9 mouse cellular contexts compared by ENCODE assay signal in genomic region chr17:90087616-90088313, GRCm38 (mm10).
A peak's percentile ranks its signal among the peaks of the same experiment; 100 is the strongest.
DNase-seq lines count a peak whose midpoint lies in the region; ATAC-seq and TF ChIP-seq lines count a peak whose summit lies in the region.
"Had no signal": no experiment of that assay in that cellular context is flagged by ENCODE, and none has a peak within 500 bp of the region (broad histone marks: within the 10 kb centered on the region; RNA-seq: fewer than 3 reads in every experiment).

No protein-coding gene starts in this region.

- H3K36me3 ChIP-seq in liver, embryonic 11.5 days (ENCODE audit: control insufficient read depth, insufficient read depth, low read length), result no peaks in the 10 kb centered on the region
- no peaks in the 10 kb centered on the region for H3K36me3 ChIP-seq in liver, postnatal 0 days (replicated peaks; ENCODE audit: insufficient read depth, low read length)
- H3K36me3 ChIP-seq in forebrain, embryonic 14.5 days (ENCODE audit: control insufficient read depth, insufficient read depth, low read length), result no peaks in the 10 kb centered on the region
- no peaks in the 10 kb centered on the region for H3K36me3 ChIP-seq in intestine, embryonic 15.5 days
- no peaks in the 10 kb centered on the region for H3K36me3 ChIP-seq in neural tube, embryonic 14.5 days (ENCODE audit: control insufficient read depth, insufficient read depth, low read length)

- 62% methylated on average over 11 of the region's 11 CpGs for WGBS in liver, embryonic 11.5 days
- WGBS in liver, postnatal 0 days (ENCODE audit: insufficient replicate concordance), result 59% methylated on average over 11 of the region's 11 CpGs
- WGBS in forebrain, embryonic 14.5 days, result 50% methylated on average over 11 of the region's 11 CpGs
- WGBS in intestine, embryonic 15.5 days, result 58% methylated on average over 11 of the region's 11 CpGs
- WGBS in neural tube, embryonic 14.5 days, result 28% methylated on average over 11 of the region's 11 CpGs

- H3K9ac ChIP-seq in liver, embryonic 11.5 days (ENCODE audit: low read depth, low read length), result no peak overlapping the region
- no peak overlapping the region for H3K9ac ChIP-seq in liver, postnatal 0 days (replicated peaks)
- peak overlapping the region; percentile 61; the same call in 1 of the 2 replicates for H3K9ac ChIP-seq in forebrain, embryonic 14.5 days (ENCODE audit: low read length)
- H3K9ac ChIP-seq in intestine, embryonic 15.5 days, result no peak overlapping the region
- peak overlapping the region; percentile 37; the same call in 1 of the 2 replicates for H3K9ac ChIP-seq in neural tube, embryonic 14.5 days (replicated peaks; ENCODE audit: low read depth, low read length)

- no peak overlapping the region for H3K4me3 ChIP-seq in liver, embryonic 11.5 days (ENCODE audit: low read depth, low read length)
- no peak overlapping the region for H3K4me3 ChIP-seq in liver, postnatal 0 days (ENCODE audit: low read depth, low read length)
- H3K4me3 ChIP-seq in forebrain, embryonic 14.5 days (ENCODE audit: low read depth, low read length), result peak overlapping the region; percentile 29
- H3K4me3 ChIP-seq in intestine, embryonic 15.5 days (replicated peaks), result peak overlapping the region; percentile 30
- peak overlapping the region; percentile 34 for H3K4me3 ChIP-seq in neural tube, embryonic 14.5 days (ENCODE audit: low read depth, low read length)

- H3K4me1 ChIP-seq in liver, embryonic 11.5 days (replicated peaks; ENCODE audit: control insufficient read depth, insufficient read depth, low read length), result no peaks in the 10 kb centered on the region
- H3K4me1 ChIP-seq in liver, postnatal 0 days (ENCODE audit: insufficient read depth), result no peaks in the 10 kb centered on the region
- 0 out of 2 replicates have a peak, but pooled peaks cover 5% of the 10 kb centered on the region for H3K4me1 ChIP-seq in forebrain, embryonic 14.5 days (ENCODE audit: control insufficient read depth, insufficient read depth, low read length)
- H3K4me1 ChIP-seq in intestine, embryonic 15.5 days (replicated peaks), result 0 out of 2 replicates have a peak, but pooled peaks cover 3% of the 10 kb centered on the region
- H3K4me1 ChIP-seq in neural tube, embryonic 14.5 days (ENCODE audit: control insufficient read depth, insufficient read depth, low read length), result 0 out of 2 replicates have a peak, but pooled peaks cover 7% of the 10 kb centered on the region

- no peak for TF ChIP-seq EP300 in liver, postnatal 0 days (IDR thresholded peaks at IDR 0.05; ENCODE audit: low read depth)

- no peaks in the 10 kb centered on the region for H3K27me3 ChIP-seq in liver, embryonic 11.5 days (replicated peaks; ENCODE audit: control insufficient read depth, insufficient read depth, low read length)
- no peaks in the 10 kb centered on the region for H3K27me3 ChIP-seq in liver, postnatal 0 days (ENCODE audit: insufficient read depth, low read length)
- H3K27me3 ChIP-seq in forebrain, embryonic 14.5 days (replicated peaks; ENCODE audit: control insufficient read depth, insufficient read depth, low read length), result no peaks in the 10 kb centered on the region
- H3K27me3 ChIP-seq in intestine, embryonic 15.5 days (replicated peaks), result no peaks in the 10 kb centered on the region
- no peaks in the 10 kb centered on the region for H3K27me3 ChIP-seq in neural tube, embryonic 14.5 days (ENCODE audit: control insufficient read depth, insufficient read depth, low read length)

- no peak for DNase-seq in liver, embryonic 11.5 days (ENCODE audit: low spot score)
- DNase-seq in liver, postnatal 0 days, result no peak
- DNase-seq in forebrain, embryonic 14.5 days (ENCODE audit: low spot score), result peak; percentile 22
- DNase-seq in lung, postnatal 4 days, result no peak
- no peak for DNase-seq in thymus, postnatal 36 days
- DNase-seq: lung, adult 2 months had no signal

- no peaks in the 10 kb centered on the region for H3K9me3 ChIP-seq in liver, embryonic 11.5 days (ENCODE audit: control insufficient read depth, low read length)
- H3K9me3 ChIP-seq in liver, postnatal 0 days (ENCODE audit: low read length), result no peaks in the 10 kb centered on the region
- H3K9me3 ChIP-seq in forebrain, embryonic 14.5 days (replicated peaks; ENCODE audit: control insufficient read depth, low read length), result no peaks in the 10 kb centered on the region
- no peaks in the 10 kb centered on the region for H3K9me3 ChIP-seq in intestine, embryonic 15.5 days
- H3K9me3 ChIP-seq in neural tube, embryonic 14.5 days (ENCODE audit: control insufficient read depth, low read length), result no peaks in the 10 kb centered on the region

- no peak for TF ChIP-seq CTCF in liver, postnatal 0 days (IDR thresholded peaks at IDR 0.05; ENCODE audit: low read depth)

- no peak overlapping the region for H3K27ac ChIP-seq in liver, embryonic 11.5 days (ENCODE audit: low read depth, low read length)
- H3K27ac ChIP-seq in liver, postnatal 0 days (ENCODE audit: low read depth), result no peak overlapping the region
- H3K27ac ChIP-seq in forebrain, embryonic 14.5 days (ENCODE audit: low read depth, low read length), result peak overlapping the region; percentile 92
- H3K27ac ChIP-seq in intestine, embryonic 15.5 days, result no peak overlapping the region
- H3K27ac ChIP-seq in neural tube, embryonic 14.5 days (ENCODE audit: low read depth, low read length), result peak overlapping the region; percentile 86

- peak overlapping the region; percentile 56 for H3K4me2 ChIP-seq in liver, embryonic 11.5 days
- no peak overlapping the region for H3K4me2 ChIP-seq in liver, postnatal 0 days (ENCODE audit: low read depth, low read length)
- peak overlapping the region; percentile 54 for H3K4me2 ChIP-seq in forebrain, embryonic 14.5 days (ENCODE audit: low read length)
- H3K4me2 ChIP-seq in intestine, embryonic 15.5 days (replicated peaks), result peak overlapping the region; percentile 69
- peak overlapping the region; percentile 49 for H3K4me2 ChIP-seq in neural tube, embryonic 14.5 days (ENCODE audit: low read depth, low read length)

- ATAC-seq in liver, embryonic 11.5 days (replicated peaks; ENCODE audit: low FRiP score), result peak; percentile 31; the same call in 1 of the 2 replicates
- ATAC-seq in liver, postnatal 0 days, result no peak
- peak; percentile 58 for ATAC-seq in forebrain, embryonic 14.5 days
- ATAC-seq in intestine, embryonic 15.5 days, result peak; percentile 67
- ATAC-seq in neural tube, embryonic 14.5 days (ENCODE audit: low read depth), result no peak
- ATAC-seq: inflammation-experienced regulatory T-cells, adult 6 months had no signal

Comparison
In these comparisons a context has a peak if more than half of its experiments do, and no peak if none do; other contexts are left out.
1. ATAC-seq: peak in liver, embryonic 11.5 days (single experiment), forebrain, embryonic 14.5 days (single experiment) and intestine, embryonic 15.5 days (single experiment); none in liver, postnatal 0 days (single experiment) and neural tube, embryonic 14.5 days (single experiment).
2. H3K27ac ChIP-seq: peak in forebrain, embryonic 14.5 days (single experiment) and neural tube, embryonic 14.5 days (single experiment); none in liver, embryonic 11.5 days (single experiment), liver, postnatal 0 days (single experiment) and intestine, embryonic 15.5 days (single experiment).
3. H3K4me3 ChIP-seq: peak in forebrain, embryonic 14.5 days (single experiment), intestine, embryonic 15.5 days (single experiment) and neural tube, embryonic 14.5 days (single experiment); none in liver, embryonic 11.5 days (single experiment) and liver, postnatal 0 days (single experiment).
4. H3K9ac ChIP-seq: peak in forebrain, embryonic 14.5 days (single experiment) and neural tube, embryonic 14.5 days (single experiment); none in liver, embryonic 11.5 days (single experiment), liver, postnatal 0 days (single experiment) and intestine, embryonic 15.5 days (single experiment).